Mouse (Mus musculus) bone marrow, adult 2 months (tissue): ENCODE measurements around the gene Gucy1b1.

Source experiments
- CTCF ChIP-seq: fragments of 200-500 bp; IDR thresholded peaks from 2 replicates; pipeline ENCODE4 v1.5.1; 2011; ENCODE audit warnings: low read length, control low read depth; ENCODE audit not compliant: control insufficient read depth, insufficient read depth
- POLR2A ChIP-seq: fragments of 200-500 bp; IDR thresholded peaks from 2 replicates; pipeline ENCODE4 v1.6.1; 2011; ENCODE audit warnings: low read depth, mild to moderate bottlenecking, control low read depth, low read length, borderline replicate concordance; ENCODE audit not compliant: control insufficient read depth

GRCm38 (mm10) chr3:81983120-81983895, 91.2 kb downstream of the Gucy1b1 start:
- no peak for TF ChIP-seq CTCF
- no peak for TF ChIP-seq POLR2A
